Mouse (Mus musculus) embryonic fibroblast, embryonic 13.5 days (primary cell): ENCODE data around the gene Btbd8.

Experiments used
- CTCF ChIP-seq: IDR thresholded peaks from 2 replicates; pipeline ENCODE4 v1.5.1; 2011; ENCODE audit warnings: mild to moderate bottlenecking, control low read depth, low read length, moderate library complexity, borderline replicate concordance; ENCODE audit not compliant: insufficient read depth
- POLR2A ChIP-seq: IDR thresholded peaks from 2 replicates; pipeline ENCODE4 v1.6.1; 2011; ENCODE audit warnings: low read depth, mild to moderate bottlenecking, control low read depth, low read length, moderate library complexity

- TF ChIP-seq CTCF: no peak
- TF ChIP-seq POLR2A: no peak
These were observed 29.3 kb downstream of the Btbd8 start for GRCm38 (mm10) chr5:107467098-107467497.
